Mouse (Mus musculus) A20 (cell line): ENCODE results near the gene Serpind1.

Experiments used
- DNase-seq: peaks from one replicate; pipeline ENCODE4 v3.0.0-alpha.2; 2011; ENCODE audit warnings: low read depth, low spot score

The Serpind1 gene

GRCm38 (mm10) chr16:17331116-17331515 lies at the start of gene Serpind1:
Gene Serpind1 (plus strand): TSS chr16:17331371.
- no peak for DNase-seq

- DNase-seq: no peak
Observed at GRCm38 (mm10) chr16:17283151-17283550, 48.0 kb upstream of the Serpind1 start.

- no peak for DNase-seq
Observed at GRCm38 (mm10) chr16:17287103-17287502, 44.1 kb upstream of the Serpind1 start.

GRCm38 (mm10) chr16:17291016-17291415 lies 40.2 kb upstream of the Serpind1 start:
- no peak for DNase-seq

GRCm38 (mm10) chr16:17292751-17293150 lies 38.4 kb upstream of the Serpind1 start:
- DNase-seq: peak; percentile 79

GRCm38 (mm10) chr16:17300818-17301217 lies 30.4 kb upstream of the Serpind1 start:
- DNase-seq: peak; percentile 79

- DNase-seq: peak; percentile 73
Observed at GRCm38 (mm10) chr16:17303521-17304245, 27.5 kb upstream of the Serpind1 start.

GRCm38 (mm10) chr16:17307461-17307860 lies 23.7 kb upstream of the Serpind1 start:
- DNase-seq: no peak

- no peak for DNase-seq
Observed at GRCm38 (mm10) chr16:17309036-17309435, 22.1 kb upstream of the Serpind1 start.

GRCm38 (mm10) chr16:17312531-17312930 lies 18.6 kb upstream of the Serpind1 start:
- DNase-seq: no peak

GRCm38 (mm10) chr16:17316554-17316953 lies 14.6 kb upstream of the Serpind1 start:
- DNase-seq: no peak

- no peak for DNase-seq
Observed at GRCm38 (mm10) chr16:17321481-17321880, 9.7 kb upstream of the Serpind1 start.

- no peak for DNase-seq
Observed at GRCm38 (mm10) chr16:17324745-17325144, 6.4 kb upstream of the Serpind1 start.

GRCm38 (mm10) chr16:17326064-17326463 lies 5.1 kb upstream of the Serpind1 start:
- no peak for DNase-seq

- DNase-seq: no peak
Observed at GRCm38 (mm10) chr16:17329848-17330570, 1.2 kb upstream of the Serpind1 start.

- no peak for DNase-seq
Observed at GRCm38 (mm10) chr16:17331855-17332254, 684 bp downstream of the Serpind1 start.

- DNase-seq: peak; percentile 23
Observed at GRCm38 (mm10) chr16:17334574-17334973, 3.4 kb downstream of the Serpind1 start.

GRCm38 (mm10) chr16:17336089-17336488 lies 4.9 kb downstream of the Serpind1 start:
- no peak for DNase-seq

GRCm38 (mm10) chr16:17339701-17340100 lies 8.5 kb downstream of the Serpind1 start:
- no peak for DNase-seq

GRCm38 (mm10) chr16:17340705-17341104 lies 9.5 kb downstream of the Serpind1 start:
- DNase-seq: peak; percentile 57

- DNase-seq: no peak
Observed at GRCm38 (mm10) chr16:17341847-17342246, 10.7 kb downstream of the Serpind1 start.

GRCm38 (mm10) chr16:17345141-17345812 lies 14.1 kb downstream of the Serpind1 start:
- DNase-seq: no peak

- no peak for DNase-seq
Observed at GRCm38 (mm10) chr16:17345813-17346155, 14.6 kb downstream of the Serpind1 start.
